Comparison of ENCODE assay signal across 1 mouse cellular context in genomic region chr2:120970045-120970539, GRCm38 (mm10).
TF ChIP-seq lines count a peak whose summit lies in the region.

No protein-coding gene starts in this region.

TF ChIP-seq in CH12.LX, 34 proteins besides CTCF, POLR2A, EP300 and RAD21:
- TF ChIP-seq MAZ (IDR thresholded peaks at IDR 0.05; ENCODE audit: low read depth, low read length): no peak
- TF ChIP-seq PAX5 (IDR thresholded peaks at IDR 0.05; ENCODE audit: low read length): no peak
- no peak for TF ChIP-seq MXI1 (IDR thresholded peaks at IDR 0.05; ENCODE audit: low read depth, low read length)
- TF ChIP-seq ELF1 (IDR thresholded peaks at IDR 0.05; ENCODE audit: low read depth, low read length): no peak
- no peak for TF ChIP-seq MEF2A (IDR thresholded peaks at IDR 0.05; ENCODE audit: borderline replicate concordance, low read depth, low read length)
- peak; percentile 25; the same call in 1 of the 2 replicates for TF ChIP-seq SIN3A (IDR thresholded peaks at IDR 0.05; ENCODE audit: low read length)
- no peak for TF ChIP-seq SMC3 (IDR thresholded peaks at IDR 0.05; ENCODE audit: low read depth, low read length)
TF ChIP-seq in CH12.LX: peak in this region for 1.
